Mouse (Mus musculus): ENCODE measurements at regions not wholly inside any gene's neighbourhood (a gene's known extent, or its start where the extent isn't known, plus 50 kb on each side); places are given as distances from the start of the nearest gene placed in this dataset.
"Not testable (repeated sequence)": the region's sequence is repeated elsewhere in the genome, so short reads cannot be mapped to it uniquely, and the experiment has no call there.

- H3K4me3 ChIP-seq (replicated peaks), result no peak overlapping the region
- H3K4me2 ChIP-seq (replicated peaks), result no peak overlapping the region
- H3K9me3 ChIP-seq (replicated peaks), result no peaks in the 10 kb centered on the region
- no peak for ATAC-seq (ENCODE audit: insufficient number of reproducible peaks, low FRiP score, low TSS enrichment, low read depth)
- whole genome bisulfite sequencing, result 53% methylated on average over 6 of the region's 6 CpGs
- H3K4me1 ChIP-seq, result no peaks in the 10 kb centered on the region
- H3K36me3 ChIP-seq, result no peaks in the 10 kb centered on the region
- H3K9ac ChIP-seq, result no peak overlapping the region
- H3K27me3 ChIP-seq, result no peaks in the 10 kb centered on the region
- no peak overlapping the region for H3K27ac ChIP-seq (replicated peaks)
Observed at GRCm38 (mm10) chr12:117380836-117381235, 135.4 kb upstream of the Rapgef5 start.

- H3K9me3 ChIP-seq (replicated peaks); H3K9ac ChIP-seq; H3K4me2 ChIP-seq (replicated peaks); H3K27me3 ChIP-seq; H3K27ac ChIP-seq (replicated peaks); H3K36me3 ChIP-seq; ATAC-seq (ENCODE audit: insufficient number of reproducible peaks, low FRiP score, low TSS enrichment, low read depth); H3K4me3 ChIP-seq (replicated peaks); H3K4me1 ChIP-seq: not testable (repeated sequence)
- 33% methylated on average over 1 of the region's 4 CpGs for WGBS
Observed at GRCm38 (mm10) chr12:117382727-117383126, 133.6 kb upstream of the Rapgef5 start.

GRCm38 (mm10) chr12:117385072-117385666, 131.1 kb upstream of the Rapgef5 start:
- no peak overlapping the region for H3K9ac ChIP-seq
- H3K36me3 ChIP-seq, result no peaks in the 10 kb centered on the region
- H3K4me3 ChIP-seq (replicated peaks), result no peak overlapping the region
- no peaks in the 10 kb centered on the region for H3K9me3 ChIP-seq (replicated peaks)
- H3K4me1 ChIP-seq, result no peaks in the 10 kb centered on the region
- 14% methylated on average over 6 of the region's 6 CpGs for WGBS
- H3K27me3 ChIP-seq, result no peaks in the 10 kb centered on the region
- no peak for ATAC-seq (ENCODE audit: insufficient number of reproducible peaks, low FRiP score, low TSS enrichment, low read depth)
- H3K4me2 ChIP-seq (replicated peaks), result no peak overlapping the region
- H3K27ac ChIP-seq (replicated peaks), result no peak overlapping the region

GRCm38 (mm10) chr12:117385697-117386096, 130.6 kb upstream of the Rapgef5 start:
- H3K27ac ChIP-seq (replicated peaks), result no peak overlapping the region
- no peaks in the 10 kb centered on the region for H3K36me3 ChIP-seq
- no peak for ATAC-seq (ENCODE audit: insufficient number of reproducible peaks, low FRiP score, low TSS enrichment, low read depth)
- WGBS, result 72% methylated on average over 1 of the region's 1 CpGs
- H3K4me1 ChIP-seq, result no peaks in the 10 kb centered on the region
- H3K9me3 ChIP-seq (replicated peaks), result no peaks in the 10 kb centered on the region
- no peaks in the 10 kb centered on the region for H3K27me3 ChIP-seq
- no peak overlapping the region for H3K4me3 ChIP-seq (replicated peaks)
- H3K9ac ChIP-seq, result no peak overlapping the region
- no peak overlapping the region for H3K4me2 ChIP-seq (replicated peaks)

- no peaks in the 10 kb centered on the region for H3K27me3 ChIP-seq
- no peaks in the 10 kb centered on the region for H3K9me3 ChIP-seq (replicated peaks)
- no peak overlapping the region for H3K9ac ChIP-seq
- H3K27ac ChIP-seq (replicated peaks), result no peak overlapping the region
- H3K4me1 ChIP-seq, result no peaks in the 10 kb centered on the region
- H3K36me3 ChIP-seq, result no peaks in the 10 kb centered on the region
- H3K4me3 ChIP-seq (replicated peaks), result no peak overlapping the region
- no peak for ATAC-seq (ENCODE audit: insufficient number of reproducible peaks, low FRiP score, low TSS enrichment, low read depth)
- 60% methylated on average over 9 of the region's 9 CpGs for WGBS
- H3K4me2 ChIP-seq (replicated peaks), result no peak overlapping the region
Observed at GRCm38 (mm10) chr12:117386957-117387356, 129.3 kb upstream of the Rapgef5 start.

GRCm38 (mm10) chr12:117389516-117390347, 126.5 kb upstream of the Rapgef5 start:
- WGBS, result 59% methylated on average over 7 of the region's 7 CpGs
- Histone ChIP-seq H3K9me3 (replicated peaks) (no peaks in the 10 kb centered on the region), H3K4me2 (replicated peaks) (no peak overlapping the region), H3K36me3 (no peaks in the 10 kb centered on the region), H3K27ac (replicated peaks) (no peak overlapping the region), H3K27me3 (no peaks in the 10 kb centered on the region), H3K9ac (no peak overlapping the region), H3K4me1 (no peaks in the 10 kb centered on the region), H3K4me3 (replicated peaks) (no peak overlapping the region)
- no peak for ATAC-seq (ENCODE audit: insufficient number of reproducible peaks, low FRiP score, low TSS enrichment, low read depth)

- no peak overlapping the region for H3K4me2 ChIP-seq (replicated peaks)
- H3K27ac ChIP-seq (replicated peaks), result no peak overlapping the region
- no peak overlapping the region for H3K4me3 ChIP-seq (replicated peaks)
- H3K36me3 ChIP-seq, result no peaks in the 10 kb centered on the region
- no peaks in the 10 kb centered on the region for H3K27me3 ChIP-seq
- H3K9me3 ChIP-seq (replicated peaks), result no peaks in the 10 kb centered on the region
- H3K9ac ChIP-seq, result no peak overlapping the region
- H3K4me1 ChIP-seq, result no peaks in the 10 kb centered on the region
- ATAC-seq (ENCODE audit: insufficient number of reproducible peaks, low FRiP score, low TSS enrichment, low read depth), result no peak
- WGBS, result 74% methylated on average over 3 of the region's 3 CpGs
Observed at GRCm38 (mm10) chr12:117397512-117397911, 118.8 kb upstream of the Rapgef5 start.

GRCm38 (mm10) chr12:117403513-117404156, 112.6 kb upstream of the Rapgef5 start:
- Histone ChIP-seq H3K4me1 (peaks cover 2% of the 10 kb centered on the region; the same call in 1 of the 2 replicates), H3K4me2 (replicated peaks) (no peak overlapping the region), H3K9me3 (replicated peaks) (no peaks in the 10 kb centered on the region), H3K4me3 (replicated peaks) (no peak overlapping the region), H3K27me3 (no peaks in the 10 kb centered on the region), H3K27ac (replicated peaks) (no peak overlapping the region), H3K9ac (no peak overlapping the region), H3K36me3 (no peaks in the 10 kb centered on the region)
- WGBS, result 12% methylated on average over 7 of the region's 7 CpGs
- no peak for ATAC-seq (ENCODE audit: insufficient number of reproducible peaks, low FRiP score, low TSS enrichment, low read depth)

GRCm38 (mm10) chr12:117404157-117404752, 112.0 kb upstream of the Rapgef5 start:
- WGBS, result 43% methylated on average over 5 of the region's 5 CpGs
- Histone ChIP-seq H3K4me3 (replicated peaks) (no peak overlapping the region), H3K4me1 (peaks cover 2% of the 10 kb centered on the region; the same call in 1 of the 2 replicates), H3K9me3 (replicated peaks) (no peaks in the 10 kb centered on the region), H3K27ac (replicated peaks) (no peak overlapping the region), H3K4me2 (replicated peaks) (no peak overlapping the region), H3K9ac (no peak overlapping the region), H3K27me3 (no peaks in the 10 kb centered on the region), H3K36me3 (no peaks in the 10 kb centered on the region)
- no peak for ATAC-seq (ENCODE audit: insufficient number of reproducible peaks, low FRiP score, low TSS enrichment, low read depth)

GRCm38 (mm10) chr12:117406832-117407231, 109.4 kb upstream of the Rapgef5 start:
- no peak for ATAC-seq (ENCODE audit: insufficient number of reproducible peaks, low FRiP score, low TSS enrichment, low read depth)

GRCm38 (mm10) chr12:117410604-117411003, 105.7 kb upstream of the Rapgef5 start:
- Histone ChIP-seq H3K4me2 (replicated peaks) (no peak overlapping the region), H3K4me3 (replicated peaks) (no peak overlapping the region), H3K9me3 (replicated peaks) (no peaks in the 10 kb centered on the region), H3K27me3 (no peaks in the 10 kb centered on the region), H3K36me3 (no peaks in the 10 kb centered on the region), H3K27ac (replicated peaks) (no peak overlapping the region; the same call in 1 of the 2 replicates), H3K4me1 (peaks cover 23% of the 10 kb centered on the region), H3K9ac (no peak overlapping the region)
- no peak for ATAC-seq (ENCODE audit: insufficient number of reproducible peaks, low FRiP score, low TSS enrichment, low read depth)
- WGBS, result 5% methylated on average over 1 of the region's 1 CpGs

More at GRCm38 (mm10) chr12:117406832-117407231, 109.4 kb upstream of the Rapgef5 start:
- Histone ChIP-seq H3K4me2 (replicated peaks) (no peak overlapping the region), H3K9me3 (replicated peaks) (no peaks in the 10 kb centered on the region), H3K36me3 (no peaks in the 10 kb centered on the region), H3K4me1 (peaks cover 13% of the 10 kb centered on the region; the same call in 1 of the 2 replicates), H3K27ac (replicated peaks) (no peak overlapping the region), H3K4me3 (replicated peaks) (no peak overlapping the region), H3K27me3 (no peaks in the 10 kb centered on the region), H3K9ac (no peak overlapping the region)
- 80% methylated on average over 9 of the region's 9 CpGs for WGBS

All from embryonic facial prominence, embryonic 15.5 days (tissue).